Mouse (Mus musculus) cerebellum, adult (tissue): Measurements from ENCODE around the gene Olfr1229.

ENCODE experiments used
- ATAC-seq: cut with Nextera tagmentation; 2 replicates; pipeline ENCODE4 v1.9.2; 2017; ENCODE audit warnings: mild to moderate bottlenecking, moderate library complexity, mixed read lengths; ENCODE audit not compliant: insufficient number of reproducible peaks, low FRiP score, low TSS enrichment

Gene Olfr1229

DNA sequence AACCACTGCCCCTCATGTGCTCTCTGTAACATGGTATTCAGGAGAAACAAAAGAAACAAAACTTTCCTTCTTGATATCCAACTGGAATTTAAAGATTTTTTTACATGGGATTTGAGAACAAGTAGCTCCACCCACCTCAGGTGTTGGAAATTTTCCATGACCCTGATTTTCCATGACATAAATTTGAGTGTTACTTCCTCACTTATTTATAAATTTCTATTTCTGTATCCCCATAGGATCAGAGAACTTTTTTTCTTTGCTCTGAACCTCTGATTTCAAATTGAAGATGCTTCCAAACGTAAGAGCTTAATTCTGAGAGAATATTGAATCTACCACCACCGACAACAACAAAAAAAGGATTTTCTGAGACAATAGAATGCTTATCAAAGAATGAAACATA is at the start of gene Olfr1229:
Gene Olfr1229 (minus strand): TSS at position 101 of the 400 bp plus-strand sequence.
- ATAC-seq, result no peak

DNA sequence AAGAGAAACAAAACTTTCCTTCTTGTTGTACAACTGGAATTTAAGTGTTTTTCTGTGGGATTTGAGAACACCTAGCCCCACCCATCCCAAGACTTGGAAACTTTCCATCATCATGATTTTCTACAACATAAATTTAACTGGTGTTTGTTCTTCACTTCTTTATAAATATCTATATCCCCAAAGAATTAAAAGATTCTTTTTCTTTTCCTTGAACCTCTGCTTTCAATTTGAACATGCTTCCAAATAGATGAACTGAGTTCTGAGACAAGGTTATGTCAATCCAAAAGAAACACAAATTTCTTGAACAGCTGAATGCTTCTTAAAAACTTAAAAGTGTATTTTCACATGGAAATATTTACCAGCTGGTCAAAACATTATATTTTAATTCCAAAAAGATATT is 41.8 kb upstream of the Olfr1229 start, which contains the start of gene Olfr1232:
Gene Olfr1232 (minus strand): TSS at position 101 of the 400 bp plus-strand sequence.
- ATAC-seq, result no peak

DNA sequence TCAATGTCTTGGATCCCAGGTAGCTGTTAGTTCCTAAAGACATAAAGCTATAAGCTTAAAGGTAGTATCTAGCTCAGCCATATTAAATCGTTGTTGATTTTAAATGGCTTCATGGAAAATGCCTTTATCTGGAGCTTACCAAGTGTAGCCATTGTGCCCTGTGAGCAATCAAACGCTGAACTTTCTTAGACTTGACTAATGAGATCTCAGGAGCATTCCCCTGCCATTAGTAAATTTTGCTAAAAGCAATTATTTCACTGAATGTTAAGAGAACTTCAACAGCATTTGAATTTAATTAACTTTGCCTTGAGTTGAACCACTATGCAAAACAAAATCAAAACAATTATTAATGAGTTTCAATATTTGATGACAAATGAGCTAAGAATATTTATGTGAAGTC is 19.2 kb upstream of the Olfr1229 start, which contains the start of gene Olfr1231:
Gene Olfr1231 (minus strand): TSS at position 101 of the 400 bp plus-strand sequence.
- no peak for ATAC-seq

DNA sequence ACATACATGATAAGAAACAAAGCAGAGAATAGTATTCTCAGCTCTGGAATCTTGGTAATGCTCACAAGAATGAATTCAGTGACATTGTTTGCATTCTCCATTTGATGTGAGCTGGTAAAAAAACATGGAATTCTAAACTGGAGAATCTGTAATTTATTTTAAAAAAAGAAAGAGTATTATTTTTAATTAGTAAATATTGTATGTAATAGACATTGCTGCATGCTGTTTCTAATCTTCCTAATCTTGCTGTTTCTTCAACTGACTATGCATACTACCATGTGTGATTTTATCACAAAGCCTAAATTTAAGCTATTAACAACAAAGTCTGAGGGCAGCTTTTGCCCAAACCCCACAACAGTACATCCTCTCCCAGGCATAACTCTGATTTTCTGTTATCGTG is 9.4 kb upstream of the Olfr1229 start, which contains the start of gene Olfr1230:
Gene Olfr1230 (minus strand): TSS at position 101 of the 400 bp plus-strand sequence.
- no peak for ATAC-seq

DNA sequence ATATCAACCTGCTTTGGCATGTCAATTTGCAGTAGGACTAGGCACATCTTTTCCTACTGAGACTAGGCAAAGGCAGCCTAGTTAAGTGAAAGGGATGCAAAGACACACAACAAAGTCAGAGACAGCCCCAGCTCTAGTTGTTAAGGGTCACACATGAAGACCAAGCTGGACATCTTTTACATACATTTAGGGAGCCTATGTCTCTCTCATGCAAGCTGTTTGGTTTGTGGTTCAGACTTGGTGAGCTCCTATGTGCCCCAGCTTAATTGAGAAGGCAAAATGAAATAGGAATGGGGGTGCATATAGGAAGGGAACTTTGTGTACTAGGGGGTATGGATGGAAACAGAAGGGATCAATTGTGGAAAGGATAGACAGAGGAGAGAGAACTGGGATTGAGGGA is 33.9 kb downstream of the Olfr1229 start, which contains the start of gene Olfr1228:
Gene Olfr1228 (minus strand): TSS at position 101 of the 400 bp plus-strand sequence.
- ATAC-seq, result no peak
